Mouse (Mus musculus) retina, embryonic 14.5 days (tissue): ENCODE data around the gene H2-DMb1.

Experiments
- DNase-seq: peaks from one replicate; pipeline ENCODE4 v3.0.0-alpha.2; 2015; ENCODE audit warnings: low spot score

The H2-DMb1 gene

DNA sequence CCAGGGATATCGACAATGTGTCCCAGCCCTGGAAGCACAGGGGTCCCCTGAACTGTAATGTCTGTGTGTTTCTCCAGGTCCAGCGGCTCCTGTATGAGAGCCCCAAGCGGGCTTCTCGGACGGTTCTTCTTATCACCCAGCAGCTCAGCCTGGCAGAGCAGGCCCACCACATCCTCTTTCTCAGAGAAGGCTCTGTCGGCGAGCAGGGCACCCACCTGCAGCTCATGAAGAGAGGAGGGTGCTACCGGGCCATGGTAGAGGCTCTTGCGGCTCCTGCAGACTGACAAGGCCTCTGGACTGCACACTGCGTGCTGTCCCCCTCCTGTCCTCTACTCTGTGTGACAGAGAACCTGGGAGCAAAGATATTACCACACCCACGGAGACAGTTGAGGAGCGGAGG lies 43.6 kb downstream of the H2-DMb1 start:
- DNase-seq, result no peak

DNA sequence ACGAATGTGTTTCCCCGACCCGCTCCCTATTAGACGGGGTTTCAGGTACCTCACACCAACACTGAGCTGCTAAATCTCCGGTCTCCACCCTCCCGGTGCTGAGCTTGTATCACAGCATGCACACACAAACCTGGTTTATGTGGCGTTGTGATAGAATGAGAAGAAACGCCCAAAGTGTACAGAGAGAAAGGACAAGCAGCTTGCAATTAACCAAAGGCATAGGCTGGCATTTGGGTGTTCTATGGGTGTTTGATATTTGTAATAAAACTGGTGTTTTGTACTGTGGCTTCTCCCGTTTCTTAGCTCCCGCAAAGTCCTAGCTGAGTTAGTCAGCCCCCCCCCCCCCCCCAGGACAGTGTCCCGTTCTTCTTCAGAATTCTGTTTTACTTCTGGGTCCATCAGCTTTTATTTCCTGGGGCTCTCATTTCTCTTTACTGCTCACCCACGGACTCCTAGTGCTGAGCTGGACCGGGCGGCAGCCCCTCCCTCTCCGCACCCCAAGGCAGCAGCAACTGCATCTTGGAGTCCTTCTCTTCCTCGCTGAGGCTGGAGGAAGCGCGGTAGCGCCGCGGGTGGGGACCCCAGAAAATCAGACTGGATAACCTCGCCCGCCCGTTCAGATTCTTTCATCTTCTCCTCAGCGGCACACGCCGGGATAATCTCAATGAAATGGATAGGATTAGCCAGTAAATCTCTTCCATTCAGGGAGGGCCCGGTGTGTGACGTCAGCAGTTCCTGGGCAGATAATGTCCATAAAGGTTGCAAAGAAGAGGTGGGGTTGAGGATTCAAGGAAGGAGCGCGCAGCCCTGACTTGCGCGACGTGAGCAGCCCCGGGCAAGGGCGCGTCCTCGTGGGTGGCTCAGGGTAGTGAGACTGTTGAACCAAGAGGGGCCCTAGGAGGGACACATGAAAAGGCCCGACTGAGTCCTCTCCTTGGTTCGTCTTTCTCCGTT lies 44.3 kb downstream of the H2-DMb1 start, which contains the start of gene Psmb8:
TSS of gene Psmb8 (plus strand) at position 781 of the 954 bp plus-strand sequence.
- DNase-seq, result peak; percentile 77

DNA sequence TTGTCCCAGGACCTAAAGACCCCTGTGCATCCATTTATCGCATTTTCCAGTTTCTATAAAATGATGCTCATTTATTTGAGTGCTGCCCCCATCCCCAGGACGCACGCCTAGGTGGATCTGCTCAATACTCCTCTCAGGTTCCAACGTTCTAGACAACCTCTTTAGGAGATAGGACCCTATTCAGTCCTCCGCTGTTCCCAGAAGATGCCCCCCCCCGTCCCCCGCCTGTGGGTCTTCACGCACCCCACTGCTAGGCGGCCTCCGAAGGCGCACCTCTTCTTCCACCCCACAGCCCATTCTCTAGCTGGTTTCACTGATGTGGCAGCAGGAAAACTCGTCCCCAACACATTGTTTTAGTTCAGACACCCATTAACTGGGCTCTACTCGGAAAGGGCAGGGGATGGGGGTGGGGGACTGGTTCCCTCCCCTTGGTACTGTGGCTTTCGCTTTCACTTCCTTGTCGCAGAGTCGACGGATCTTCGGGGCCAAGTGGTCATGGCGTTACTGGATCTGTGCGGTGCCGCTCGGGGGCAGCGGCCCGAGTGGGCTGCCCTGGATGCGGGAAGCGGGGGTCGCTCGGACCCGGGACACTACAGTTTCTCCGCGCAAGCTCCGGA lies 45.1 kb downstream of the H2-DMb1 start:
- no peak for DNase-seq

DNA sequence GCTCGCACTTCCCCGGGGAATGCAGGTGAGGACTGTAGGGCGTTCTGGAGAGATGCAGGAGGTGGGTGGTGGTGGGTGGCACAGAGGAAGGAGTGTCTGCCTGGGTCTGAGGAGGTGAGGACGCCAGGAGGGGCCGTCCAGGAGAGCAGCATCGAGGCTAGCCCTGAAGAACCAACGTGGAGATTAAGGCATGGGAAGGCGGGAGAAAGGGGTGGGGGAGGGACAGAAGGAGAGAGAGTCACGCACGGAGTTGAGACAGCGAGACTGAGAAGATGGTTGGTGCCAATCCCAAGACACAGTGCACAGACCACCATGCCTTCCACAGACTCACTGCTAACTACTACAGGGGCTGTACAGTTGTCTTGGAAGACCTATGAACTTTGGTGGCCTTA lies 45.6 kb downstream of the H2-DMb1 start:
- DNase-seq, result no peak

DNA sequence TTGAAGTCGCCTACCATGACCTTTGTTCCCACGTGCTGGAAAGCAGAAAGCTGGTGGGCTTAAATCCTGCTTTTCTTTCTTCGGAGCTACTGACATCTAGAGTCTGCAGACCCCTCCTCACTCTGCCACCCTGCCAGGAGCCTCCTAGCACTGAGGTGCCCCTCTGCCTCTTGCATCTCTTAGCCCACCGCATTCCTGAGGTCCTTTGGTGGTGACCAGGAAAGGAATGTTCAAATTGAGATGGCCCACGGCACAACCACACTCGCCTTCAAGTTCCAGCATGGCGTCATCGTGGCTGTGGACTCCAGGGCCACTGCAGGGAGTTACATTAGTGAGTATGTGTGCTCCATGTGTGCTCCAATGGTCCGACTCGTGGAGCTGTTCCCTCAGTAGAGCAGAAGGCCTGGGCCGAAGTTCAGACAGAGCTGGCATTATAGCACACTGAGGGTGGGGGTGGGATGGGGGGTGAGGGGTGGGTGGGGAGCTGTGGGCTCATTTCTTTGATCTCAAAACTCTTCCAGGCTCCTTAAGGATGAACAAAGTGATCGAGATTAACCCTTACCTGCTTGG lies 46.3 kb downstream of the H2-DMb1 start:
- DNase-seq, result no peak

DNA sequence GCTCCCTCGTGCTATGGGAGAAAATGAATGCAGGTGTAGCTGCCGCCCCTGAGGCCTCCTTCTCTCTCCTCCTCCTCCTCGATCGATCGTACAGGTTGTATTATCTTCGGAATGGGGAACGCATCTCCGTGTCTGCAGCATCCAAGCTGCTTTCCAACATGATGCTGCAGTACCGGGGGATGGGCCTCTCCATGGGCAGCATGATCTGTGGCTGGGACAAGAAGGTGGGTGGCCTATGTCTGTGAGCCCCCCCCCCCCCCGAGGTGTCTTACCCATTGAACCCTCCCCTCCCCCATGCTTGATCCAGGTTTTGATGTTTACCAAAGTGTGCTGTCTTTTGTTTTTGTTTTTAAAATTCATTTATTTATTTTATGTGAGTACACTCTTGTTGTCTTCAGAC lies 47.2 kb downstream of the H2-DMb1 start:
- DNase-seq, result no peak

DNA sequence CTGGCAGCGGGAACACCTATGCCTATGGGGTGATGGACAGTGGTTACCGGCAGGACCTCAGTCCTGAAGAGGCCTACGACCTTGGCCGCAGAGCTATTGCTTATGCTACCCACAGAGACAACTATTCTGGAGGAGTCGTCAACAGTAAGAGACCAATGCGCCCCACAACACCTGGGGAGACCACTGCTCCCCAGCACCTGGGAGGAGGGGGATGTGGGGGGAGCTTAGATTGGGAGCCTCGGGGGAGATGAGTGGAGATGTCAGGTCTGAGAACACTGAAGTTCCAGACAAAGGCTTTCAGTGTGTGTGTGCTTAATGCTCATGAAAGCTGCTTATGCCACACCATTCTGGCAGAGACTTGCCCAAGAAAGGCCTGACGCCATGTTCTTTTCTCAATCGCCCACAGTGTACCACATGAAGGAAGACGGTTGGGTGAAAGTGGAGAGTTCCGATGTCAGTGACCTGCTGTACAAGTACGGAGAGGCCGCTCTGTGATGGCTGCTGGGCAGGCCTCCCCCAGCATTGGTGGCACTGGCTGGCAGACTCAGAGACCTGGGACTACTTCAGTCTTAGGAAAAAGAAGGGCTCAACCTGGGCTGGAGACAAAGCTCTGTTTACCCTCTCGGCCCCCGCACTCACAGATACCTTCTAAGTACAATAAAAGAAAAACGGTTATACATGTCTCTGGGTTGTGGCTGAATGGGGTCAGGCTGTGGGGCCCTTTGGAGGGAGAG lies 48.1 kb downstream of the H2-DMb1 start:
- DNase-seq, result no peak

DNA sequence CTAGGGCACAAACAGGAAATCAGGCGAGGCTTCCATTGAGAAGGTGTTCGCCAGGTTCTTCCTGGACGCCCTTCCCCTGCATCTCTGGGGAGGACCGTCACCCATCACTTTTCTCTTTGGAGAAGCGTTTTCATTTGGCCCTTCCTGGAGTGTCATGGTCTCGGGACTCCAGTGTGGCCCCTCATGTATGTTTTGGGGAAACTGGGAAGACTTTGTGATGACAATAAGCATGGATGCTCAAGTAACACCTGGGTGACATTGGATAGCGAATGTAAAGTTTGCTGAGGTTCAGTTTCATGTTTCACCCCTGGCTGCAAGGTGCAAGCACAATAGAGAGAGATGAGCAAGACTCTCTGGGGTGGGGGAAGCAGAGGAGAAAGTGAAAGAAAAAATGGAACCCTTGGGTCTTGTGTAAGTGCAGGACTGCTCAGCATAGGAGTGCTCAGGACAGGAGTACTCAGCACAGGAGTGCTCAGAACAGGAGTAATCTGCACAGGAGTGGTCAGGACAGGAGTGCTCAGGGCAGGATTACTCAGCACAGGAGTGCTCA lies 48.7 kb downstream of the H2-DMb1 start:
- no peak for DNase-seq

DNA sequence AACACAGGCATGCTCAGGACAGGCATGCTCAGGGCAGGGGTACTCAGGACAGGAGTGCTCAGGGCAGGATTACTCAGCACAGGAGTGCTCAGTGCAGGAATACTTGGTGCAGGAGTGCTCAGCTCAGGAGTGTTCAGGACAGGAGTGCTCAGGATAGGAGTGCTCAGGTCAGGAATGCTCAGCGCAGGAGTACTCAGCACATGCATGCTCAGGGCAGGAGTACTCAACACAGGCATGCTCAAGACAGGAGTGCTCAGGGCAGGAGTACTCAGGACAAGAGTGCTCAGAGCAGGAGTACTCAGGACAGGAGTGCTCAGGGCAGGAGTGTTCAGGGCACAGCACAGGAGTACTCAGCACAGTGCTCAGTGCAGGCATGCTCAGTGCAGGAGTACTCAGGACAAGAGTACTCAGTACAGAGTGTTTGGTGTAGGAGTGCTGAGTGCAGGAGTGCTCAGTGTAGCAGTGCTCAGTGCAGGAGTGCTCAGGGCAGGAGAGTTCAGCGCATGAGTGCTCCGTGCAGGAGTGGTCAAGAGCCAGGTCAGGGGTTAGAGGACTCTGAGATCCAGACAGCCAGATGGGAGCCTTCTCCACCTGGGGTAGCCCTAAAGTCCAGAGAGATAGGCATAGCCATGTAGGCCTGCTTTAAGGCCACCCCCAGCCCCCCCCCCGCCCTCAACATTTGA lies 50.0 kb downstream of the H2-DMb1 start:
- DNase-seq, result no peak

DNA sequence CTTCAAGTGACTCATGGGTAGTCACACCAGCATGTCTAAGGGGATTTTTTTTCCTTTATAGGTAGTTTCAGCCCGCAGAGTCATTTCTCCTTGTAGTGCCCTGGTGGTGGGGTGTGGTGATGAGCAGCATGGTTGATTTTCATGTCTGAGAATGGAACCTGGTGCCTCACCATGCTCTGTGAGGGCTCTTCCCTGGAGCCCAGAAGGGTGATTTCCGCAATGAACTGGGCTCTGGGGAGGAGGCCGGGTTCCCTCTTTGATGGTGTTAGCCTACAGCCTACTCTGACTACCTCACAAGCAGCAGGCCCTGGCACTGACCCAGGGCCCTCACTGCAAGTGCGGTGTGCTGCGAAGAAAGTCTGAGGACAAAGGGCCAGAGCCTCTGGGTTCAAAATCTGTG lies 50.6 kb downstream of the H2-DMb1 start, which contains the start of gene Tap2:
TSS of gene Tap2 (plus strand) at position 84 of the 400 bp plus-strand sequence.
- DNase-seq, result no peak

DNA sequence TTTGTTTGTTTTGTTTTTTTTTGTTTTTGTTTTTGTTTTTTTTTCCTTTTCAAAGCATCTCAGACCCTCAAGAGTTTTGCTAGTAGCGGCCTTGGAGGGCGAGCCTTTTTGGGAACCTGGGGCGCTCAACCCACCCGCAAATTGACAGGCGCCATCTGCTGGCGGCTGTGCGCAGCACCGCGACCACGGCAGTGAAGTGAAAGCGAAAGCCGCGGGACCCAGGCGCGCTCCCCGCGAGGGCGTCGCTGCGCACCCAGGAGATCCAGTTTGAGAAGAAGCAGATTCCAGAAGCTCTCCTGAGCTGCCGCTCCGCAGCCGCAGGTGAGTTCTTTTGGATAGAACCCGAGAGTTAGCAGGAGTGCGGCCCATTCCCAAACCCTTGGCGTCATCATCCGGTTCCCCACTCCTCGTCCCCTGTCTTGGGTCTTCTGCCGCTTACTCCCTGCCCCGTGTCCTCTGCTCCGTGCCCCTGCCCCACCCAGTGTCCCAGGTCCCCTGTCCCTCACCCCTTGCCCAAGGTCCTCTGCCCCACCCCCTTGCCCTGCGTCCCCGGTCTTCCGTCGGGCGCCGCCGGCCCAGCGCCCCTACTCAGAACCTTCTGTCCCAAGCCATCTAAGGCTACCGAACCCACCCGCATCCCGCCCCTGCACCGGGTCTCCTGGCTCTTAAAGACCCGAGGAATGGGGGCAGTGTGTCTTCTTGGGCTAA lies 51.6 kb downstream of the H2-DMb1 start:
- DNase-seq, result peak; percentile 82

DNA sequence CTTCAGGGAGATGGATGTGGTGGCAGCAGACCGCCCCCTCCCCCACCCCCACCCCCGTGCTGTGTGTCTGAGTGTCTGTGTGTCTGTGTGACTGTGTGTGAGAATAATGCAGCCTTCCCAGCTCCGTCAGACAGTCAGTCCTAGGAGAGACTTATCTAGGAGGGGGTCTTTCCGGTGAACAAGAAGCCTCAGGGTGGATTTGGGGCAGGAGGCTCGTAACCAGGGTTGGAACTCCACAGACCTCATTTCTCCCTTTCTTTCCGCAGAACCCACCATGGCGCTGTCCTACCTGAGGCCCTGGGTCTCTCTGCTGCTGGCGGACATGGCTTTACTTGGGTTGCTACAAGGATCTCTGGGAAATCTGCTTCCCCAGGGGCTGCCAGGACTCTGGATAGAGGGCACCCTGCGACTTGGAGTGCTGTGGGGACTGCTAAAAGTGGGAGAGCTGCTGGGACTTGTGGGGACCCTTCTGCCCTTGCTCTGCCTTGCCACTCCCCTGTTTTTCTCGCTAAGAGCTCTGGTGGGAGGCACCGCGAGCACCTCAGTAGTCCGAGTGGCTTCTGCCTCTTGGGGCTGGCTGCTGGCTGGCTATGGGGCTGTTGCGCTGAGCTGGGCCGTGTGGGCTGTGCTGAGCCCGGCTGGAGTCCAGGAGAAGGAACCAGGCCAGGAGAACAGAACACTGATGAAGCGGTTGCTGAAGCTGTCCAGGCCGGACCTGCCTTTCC lies 52.3 kb downstream of the H2-DMb1 start:
- no peak for DNase-seq

DNA sequence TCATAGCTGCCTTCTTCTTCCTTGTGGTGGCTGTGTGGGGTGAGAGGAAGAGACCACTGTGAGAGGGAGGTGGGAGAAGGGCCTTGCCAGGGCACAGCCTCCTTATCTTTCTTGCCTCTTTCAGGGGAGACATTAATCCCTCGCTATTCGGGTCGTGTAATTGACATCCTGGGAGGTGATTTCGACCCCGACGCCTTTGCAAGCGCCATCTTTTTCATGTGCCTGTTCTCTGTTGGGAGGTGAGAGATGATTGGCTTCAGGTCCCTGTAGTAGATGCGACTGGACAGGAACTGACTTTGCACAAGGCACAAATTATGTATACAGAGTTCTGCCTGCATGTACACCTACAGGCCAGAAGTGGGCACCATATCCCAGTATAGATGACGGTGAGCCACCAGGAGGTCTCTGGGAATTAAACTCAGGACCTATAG lies 52.9 kb downstream of the H2-DMb1 start:
- peak; percentile 58 for DNase-seq

DNA sequence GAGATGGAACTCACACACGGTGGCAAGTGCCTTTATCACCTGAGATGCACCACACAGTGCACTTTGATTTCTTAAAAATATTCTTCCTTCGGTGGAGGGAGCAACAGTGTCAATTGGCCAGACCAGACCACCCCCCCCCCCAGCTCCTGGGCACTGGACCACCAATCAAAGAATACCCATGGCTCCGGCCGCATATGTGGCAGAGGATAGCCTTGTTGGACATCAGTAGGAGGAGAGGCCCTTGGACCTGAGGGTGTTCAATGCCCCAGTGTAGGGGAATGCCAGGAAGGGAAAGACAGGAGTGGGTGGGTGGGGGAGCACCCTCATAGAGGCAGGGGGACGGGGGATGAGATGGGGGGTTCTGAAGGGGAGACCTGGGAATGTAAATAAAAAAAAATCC lies 53.9 kb downstream of the H2-DMb1 start:
- DNase-seq, result no peak

DNA sequence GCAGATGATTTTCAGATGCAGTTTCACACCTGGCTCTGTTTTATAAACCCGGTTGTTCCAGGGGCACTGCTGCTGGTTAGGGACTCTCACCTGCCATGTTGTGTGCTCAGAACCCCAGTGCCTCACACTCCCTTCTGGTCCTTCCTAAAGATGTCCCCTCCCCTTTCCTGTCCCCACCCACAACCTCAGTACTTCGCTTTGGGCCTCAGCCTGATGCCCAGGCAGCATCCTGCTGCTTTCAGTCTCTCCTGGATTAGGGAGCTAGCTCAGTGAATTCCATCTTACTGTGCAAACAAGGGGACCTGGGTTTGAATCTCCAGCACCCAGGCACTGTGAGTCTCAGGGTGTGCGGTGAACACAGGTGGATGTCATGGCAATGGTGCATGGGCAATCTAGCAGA lies 54.6 kb downstream of the H2-DMb1 start:
- DNase-seq, result no peak

DNA sequence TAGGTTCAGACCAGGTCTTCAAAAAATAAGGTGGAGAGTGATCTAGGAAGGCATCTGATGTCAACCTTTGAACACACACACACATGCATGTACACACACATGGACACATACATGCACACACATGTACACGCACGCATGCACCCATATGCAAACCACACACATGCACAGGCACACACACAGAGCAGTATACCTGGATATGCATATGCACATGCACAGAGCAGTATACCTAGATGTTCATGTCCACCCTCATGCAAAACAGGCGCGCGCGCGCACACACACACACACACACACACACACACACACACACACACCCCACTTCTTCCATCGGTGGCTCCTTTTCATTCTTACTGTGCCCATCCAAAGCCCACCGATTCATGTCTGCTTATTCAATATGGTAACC lies 55.0 kb downstream of the H2-DMb1 start:
- no peak for DNase-seq

DNA sequence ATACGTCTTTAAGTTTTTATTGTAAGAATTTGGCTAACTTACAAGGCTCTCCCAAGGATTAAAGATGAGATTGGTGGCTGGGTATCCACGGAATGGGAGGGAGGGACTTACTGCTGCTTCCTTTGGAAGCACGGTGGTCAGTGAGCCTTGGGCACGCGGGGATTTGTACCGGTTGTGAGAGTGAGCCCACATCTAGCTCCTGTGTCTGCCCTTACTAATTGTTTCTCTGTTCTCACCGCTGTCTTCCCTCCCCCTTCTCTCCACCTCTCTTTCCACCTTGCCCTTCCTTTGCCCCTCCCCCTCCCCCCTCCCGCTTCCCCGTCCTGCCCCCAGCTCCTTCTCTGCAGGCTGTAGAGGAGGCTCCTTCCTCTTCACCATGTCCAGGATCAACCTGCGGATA lies 55.5 kb downstream of the H2-DMb1 start:
- DNase-seq, result no peak

DNA sequence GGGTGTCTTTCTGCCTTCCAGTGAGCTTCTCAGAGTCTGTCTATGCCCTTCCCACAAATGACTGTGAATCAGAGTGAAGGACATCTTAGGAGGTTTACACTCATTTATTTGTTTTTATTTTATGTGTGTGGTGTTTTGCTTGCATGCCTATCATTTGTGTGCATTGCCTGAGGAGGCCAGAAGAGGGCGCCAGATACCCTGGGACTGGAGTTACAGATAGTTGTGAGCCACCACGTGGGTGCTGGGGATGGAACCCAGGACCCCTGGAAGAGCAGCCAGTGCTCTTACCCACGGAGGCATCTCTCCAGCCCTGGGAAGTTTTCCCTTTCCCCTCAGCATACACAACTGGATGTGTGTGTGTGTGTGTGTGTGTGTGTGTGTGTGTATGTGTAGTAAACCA lies 56.8 kb downstream of the H2-DMb1 start:
- DNase-seq, result no peak
